Comparison of ENCODE assay signal across 22 mouse cellular contexts in the genomic region with DNA sequence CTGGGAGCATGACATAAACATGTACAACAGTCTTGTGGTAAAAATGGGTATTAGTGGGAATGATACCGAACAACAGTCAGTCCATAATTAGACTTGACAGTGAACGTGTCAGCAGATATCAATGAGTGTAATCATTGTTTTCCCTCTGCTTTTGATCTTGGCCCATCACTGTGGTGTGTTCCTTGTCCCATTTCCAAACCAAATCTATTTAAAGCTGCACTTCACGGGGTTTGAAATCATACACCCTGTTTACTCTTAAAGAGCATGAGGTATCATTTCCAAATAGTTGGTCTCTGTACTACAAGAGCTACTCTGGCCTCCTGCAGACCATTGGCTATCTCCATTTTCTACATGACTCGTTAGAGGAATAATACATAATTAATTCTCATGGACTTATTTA.
DNase-seq lines count a peak whose midpoint lies in the region; ATAC-seq lines count a peak whose summit lies in the region.
"Had no signal": no experiment of that assay in that cellular context is flagged by ENCODE, and none has a peak within 500 bp of the region (broad histone marks: within the 10 kb centered on the region; RNA-seq: fewer than 3 reads in every experiment).

No protein-coding gene starts in this region.

- no peaks in the 10 kb centered on the region for H3K36me3 ChIP-seq in midbrain, embryonic 11.5 days (ENCODE audit: control insufficient read depth, insufficient read depth, low read length)
- no peaks in the 10 kb centered on the region for H3K36me3 ChIP-seq in midbrain, embryonic 15.5 days (replicated peaks)
- H3K36me3 ChIP-seq: forebrain, embryonic 10.5 days; hindbrain, embryonic 12.5 days; hindbrain, embryonic 15.5 days had no signal

- no peak overlapping the region for H3K4me3 ChIP-seq in midbrain, embryonic 11.5 days (ENCODE audit: low read depth, low read length)
- no peak overlapping the region for H3K4me3 ChIP-seq in midbrain, embryonic 15.5 days
- H3K4me3 ChIP-seq: forebrain, embryonic 10.5 days; hindbrain, embryonic 12.5 days; hindbrain, embryonic 15.5 days had no signal

- intact Hi-C loops in heart, postnatal 14 days (cut with DNase I): no loop called here

- no peaks in the 10 kb centered on the region for H3K27me3 ChIP-seq in midbrain, embryonic 11.5 days (ENCODE audit: control insufficient read depth, insufficient read depth, low read length)
- no peaks in the 10 kb centered on the region for H3K27me3 ChIP-seq in midbrain, embryonic 15.5 days (replicated peaks)
- H3K27me3 ChIP-seq: hindbrain, embryonic 12.5 days; hindbrain, embryonic 15.5 days; Patski had no signal

- no peaks in the 10 kb centered on the region for H3K4me1 ChIP-seq in midbrain, embryonic 11.5 days (ENCODE audit: control insufficient read depth, insufficient read depth, low read length)
- H3K4me1 ChIP-seq in midbrain, embryonic 15.5 days: 0 out of 2 replicates have a peak, but pooled peaks cover 2% of the 10 kb centered on the region

- H3K27ac ChIP-seq in midbrain, embryonic 11.5 days (ENCODE audit: low read depth, low read length): no peak overlapping the region
- H3K27ac ChIP-seq in midbrain, embryonic 15.5 days: no peak overlapping the region
- H3K27ac ChIP-seq: forebrain, embryonic 10.5 days; hindbrain, embryonic 12.5 days; hindbrain, embryonic 15.5 days had no signal

- H3K4me2 ChIP-seq in midbrain, embryonic 11.5 days: no peak overlapping the region
- H3K4me2 ChIP-seq in midbrain, embryonic 15.5 days: no peak overlapping the region
- H3K4me2 ChIP-seq: heart, embryonic 11.5 days; hindbrain, embryonic 12.5 days; hindbrain, embryonic 15.5 days had no signal

- no peak overlapping the region for H3K9ac ChIP-seq in midbrain, embryonic 11.5 days (ENCODE audit: low read length)
- no peak overlapping the region for H3K9ac ChIP-seq in midbrain, embryonic 15.5 days
- H3K9ac ChIP-seq: forebrain, postnatal 0 days; hindbrain, embryonic 12.5 days; hindbrain, embryonic 15.5 days had no signal

- no peak for ATAC-seq in midbrain, embryonic 11.5 days (ENCODE audit: low FRiP score)
- no peak for ATAC-seq in midbrain, embryonic 15.5 days (replicated peaks)
- ATAC-seq: forebrain, embryonic 14.5 days; forebrain, postnatal 0 days; intestine, postnatal 0 days; Patski had no signal

- H3K9me3 ChIP-seq in midbrain, embryonic 11.5 days (ENCODE audit: control insufficient read depth, low read length): no peaks in the 10 kb centered on the region
- no peaks in the 10 kb centered on the region for H3K9me3 ChIP-seq in midbrain, embryonic 15.5 days
- H3K9me3 ChIP-seq: forebrain, embryonic 10.5 days; hindbrain, embryonic 12.5 days; hindbrain, embryonic 15.5 days had no signal

- WGBS in midbrain, embryonic 11.5 days: 84% methylated on average over 4 of the region's 4 CpGs
- WGBS in midbrain, embryonic 15.5 days: 81% methylated on average over 4 of the region's 4 CpGs

- peak; percentile 57 for DNase-seq in gastrocnemius, adult 18-20 months (ENCODE audit: low spot score)
- DNase-seq in gastrocnemius, adult 8-10 months (ENCODE audit: low spot score in 2 of 2): no peak
- DNase-seq in heart, adult 8-10 months (ENCODE audit: low spot score): peak; percentile 35
- no peak for DNase-seq in heart, postnatal 14 days
- peak; percentile 80 for DNase-seq in midbrain, embryonic 11.5 days (ENCODE audit: low spot score, missing footprints)
- DNase-seq: adrenal gland, postnatal 10 days; adrenal gland, postnatal 36 days; cerebellum, adult 18-20 months; cerebellum, adult 9-10 months; cerebellum, postnatal 14 days; forebrain, postnatal 0 days; gastrocnemius, postnatal 14 days; heart, postnatal 10 days; kidney, adult 2 months had no signal

Comparison
In these comparisons a context has a peak if more than half of its experiments do, and no peak if none do; other contexts are left out.
1. DNase-seq: peak in gastrocnemius, adult 18-20 months (single experiment), heart, adult 8-10 months (single experiment) and midbrain, embryonic 11.5 days (single experiment); none in gastrocnemius, adult 8-10 months (0 of 2) and heart, postnatal 14 days (0 of 2).